Mouse (Mus musculus): ENCODE results near the gene Taf1. TPM values are rescaled to one million over a fixed set of nuclear protein-coding genes. Genes with fewer than 3 reads are reported as not detected.

The Taf1 gene
- total RNA-seq, 1 experiment, result 47.0 TPM

- peaks cover 1 to 12% of the 10 kb centered on the region in 2 experiments; a peak in 3 of 4 replicates for H3K4me1 ChIP-seq (ENCODE audit: control insufficient read depth in 2 of 2, insufficient read depth in 2 of 2, low read length in 2 of 2, poor library complexity in 1 of 2)
- H3K36me3 ChIP-seq (ENCODE audit: control insufficient read depth, insufficient read depth, low read length, poor library complexity, severe bottlenecking), result peaks cover 3% of the 10 kb centered on the region; the same call in 1 of the 2 replicates
- in situ Hi-C loops (cut with MboI; ENCODE audit: low sequenced_read_pairs in 2 of 2, unreplicated experiment in 2 of 2), result no loop called here
- no peak for DNase-seq (ENCODE audit: low read depth, low spot score)
- H3K4me3 ChIP-seq (ENCODE audit: insufficient read depth in 1 of 2, low read depth in 1 of 2, low read length in 2 of 2, poor library complexity in 1 of 2, severe bottlenecking in 1 of 2), result peak overlapping the region; percentile 84 to 88
- H3K27ac ChIP-seq (ENCODE audit: insufficient read depth, low read depth, low read length, poor library complexity, severe bottlenecking), result peak overlapping the region; percentile 88; the same call in 1 of the 2 replicates
- peak overlapping the region; percentile 91 for H3K9ac ChIP-seq (ENCODE audit: insufficient read depth, low read depth, low read length, poor library complexity, severe bottlenecking)
- H3K9me3 ChIP-seq (ENCODE audit: control insufficient read depth, insufficient read depth, low read depth, low read length), result no peaks in the 10 kb centered on the region
- TF ChIP-seq CHD2 (IDR thresholded peaks at IDR 0.05; ENCODE audit: low read depth, low read length) (no peak), HCFC1 (IDR thresholded peaks at IDR 0.05; ENCODE audit: borderline replicate concordance, insufficient read depth, low read length) (no peak), ZNF384 (IDR thresholded peaks at IDR 0.05; ENCODE audit: low read depth, low read length) (no peak), MAFK (IDR thresholded peaks at IDR 0.05; ENCODE audit: insufficient read depth, low read depth, low read length) (no peak)
Measured at GRCm38 (mm10) chrX:101641161-101641530, 108.6 kb downstream of the Taf1 start.

- Histone ChIP-seq H3K27ac (ENCODE audit: insufficient read depth, low read depth, low read length, poor library complexity, severe bottlenecking) (no peak overlapping the region), H3K9ac (ENCODE audit: insufficient read depth, low read depth, low read length, poor library complexity, severe bottlenecking) (no peak overlapping the region; the same call in 1 of the 2 replicates), H3K4me1 (ENCODE audit: control insufficient read depth in 2 of 2, insufficient read depth in 2 of 2, low read length in 2 of 2, poor library complexity in 1 of 2) (peaks cover 1 to 7% of the 10 kb centered on the region in 2 experiments; a peak in 2 of 4 replicates), H3K4me3 (ENCODE audit: insufficient read depth in 1 of 2, low read depth in 1 of 2, low read length in 2 of 2, poor library complexity in 1 of 2, severe bottlenecking in 1 of 2) (peak overlapping the region; percentile 53 to 84), H3K9me3 (ENCODE audit: control insufficient read depth, insufficient read depth, low read depth, low read length) (no peaks in the 10 kb centered on the region), H3K36me3 (ENCODE audit: control insufficient read depth, insufficient read depth, low read length, poor library complexity, severe bottlenecking) (peaks cover 3% of the 10 kb centered on the region; the same call in 1 of the 2 replicates)
- in situ Hi-C loops (cut with MboI; ENCODE audit: low sequenced_read_pairs in 2 of 2, unreplicated experiment in 2 of 2), result no loop called here
- DNase-seq (ENCODE audit: low read depth, low spot score), result no peak
- TF ChIP-seq MAFK (IDR thresholded peaks at IDR 0.05; ENCODE audit: insufficient read depth, low read depth, low read length) (no peak), CHD2 (IDR thresholded peaks at IDR 0.05; ENCODE audit: low read depth, low read length) (no peak), HCFC1 (IDR thresholded peaks at IDR 0.05; ENCODE audit: borderline replicate concordance, insufficient read depth, low read length) (no peak), ZNF384 (IDR thresholded peaks at IDR 0.05; ENCODE audit: low read depth, low read length) (no peak), ZC3H11A (IDR thresholded peaks at IDR 0.05; ENCODE audit: borderline replicate concordance, low read depth, low read length) (no peak)
Measured at GRCm38 (mm10) chrX:101642091-101642490, 109.6 kb downstream of the Taf1 start.

- no peak for DNase-seq (ENCODE audit: low read depth, low spot score)
- H3K4me3 ChIP-seq (ENCODE audit: insufficient read depth in 1 of 2, low read depth in 1 of 2, low read length in 2 of 2, poor library complexity in 1 of 2, severe bottlenecking in 1 of 2), result no peak overlapping the region
- no peak overlapping the region for H3K9ac ChIP-seq (ENCODE audit: insufficient read depth, low read depth, low read length, poor library complexity, severe bottlenecking)
- no peak overlapping the region for H3K27ac ChIP-seq (ENCODE audit: insufficient read depth, low read depth, low read length, poor library complexity, severe bottlenecking)
- H3K4me1 ChIP-seq (ENCODE audit: control insufficient read depth in 2 of 2, insufficient read depth in 2 of 2, low read length in 2 of 2, poor library complexity in 1 of 2), result 0 out of 4 replicates have a peak, but pooled peaks cover 0 to 2% of the 10 kb centered on the region in 2 experiments
- in situ Hi-C loops (cut with MboI; ENCODE audit: low sequenced_read_pairs in 2 of 2, unreplicated experiment in 2 of 2), result no loop called here
- TF ChIP-seq ZNF384 (IDR thresholded peaks at IDR 0.05; ENCODE audit: low read depth, low read length), result no peak
- no peak for TF ChIP-seq MAFK (IDR thresholded peaks at IDR 0.05; ENCODE audit: insufficient read depth, low read depth, low read length)
- TF ChIP-seq CHD2 (IDR thresholded peaks at IDR 0.05; ENCODE audit: low read depth, low read length), result no peak
- TF ChIP-seq HCFC1 (IDR thresholded peaks at IDR 0.05; ENCODE audit: borderline replicate concordance, insufficient read depth, low read length), result no peak
- no peak for TF ChIP-seq ZC3H11A (IDR thresholded peaks at IDR 0.05; ENCODE audit: borderline replicate concordance, low read depth, low read length)
- H3K36me3 ChIP-seq (ENCODE audit: control insufficient read depth, insufficient read depth, low read length, poor library complexity, severe bottlenecking), result peaks cover 3% of the 10 kb centered on the region; the same call in 1 of the 2 replicates
- H3K9me3 ChIP-seq (ENCODE audit: control insufficient read depth, insufficient read depth, low read depth, low read length), result no peaks in the 10 kb centered on the region
Measured at GRCm38 (mm10) chrX:101645286-101645685, 112.8 kb downstream of the Taf1 start.

- Histone ChIP-seq H3K36me3 (ENCODE audit: control insufficient read depth, insufficient read depth, low read length, poor library complexity, severe bottlenecking) (peaks cover 3% of the 10 kb centered on the region; the same call in 1 of the 2 replicates), H3K9ac (ENCODE audit: insufficient read depth, low read depth, low read length, poor library complexity, severe bottlenecking) (no peak overlapping the region), H3K9me3 (ENCODE audit: control insufficient read depth, insufficient read depth, low read depth, low read length) (no peaks in the 10 kb centered on the region), H3K4me1 (ENCODE audit: control insufficient read depth in 2 of 2, insufficient read depth in 2 of 2, low read length in 2 of 2, poor library complexity in 1 of 2) (0 out of 4 replicates have a peak, but pooled peaks cover 0 to 2% of the 10 kb centered on the region in 2 experiments), H3K27ac (ENCODE audit: insufficient read depth, low read depth, low read length, poor library complexity, severe bottlenecking) (no peak overlapping the region), H3K4me3 (ENCODE audit: insufficient read depth in 1 of 2, low read depth in 1 of 2, low read length in 2 of 2, poor library complexity in 1 of 2, severe bottlenecking in 1 of 2) (no peak overlapping the region)
- DNase-seq (ENCODE audit: low read depth, low spot score), result no peak
- no peak for TF ChIP-seq HCFC1 (IDR thresholded peaks at IDR 0.05; ENCODE audit: borderline replicate concordance, insufficient read depth, low read length)
- TF ChIP-seq ZC3H11A (IDR thresholded peaks at IDR 0.05; ENCODE audit: borderline replicate concordance, low read depth, low read length), result no peak
- no peak for TF ChIP-seq ZNF384 (IDR thresholded peaks at IDR 0.05; ENCODE audit: low read depth, low read length)
- no peak for TF ChIP-seq MAFK (IDR thresholded peaks at IDR 0.05; ENCODE audit: insufficient read depth, low read depth, low read length)
- TF ChIP-seq CHD2 (IDR thresholded peaks at IDR 0.05; ENCODE audit: low read depth, low read length), result no peak
- in situ Hi-C loops (cut with MboI; ENCODE audit: low sequenced_read_pairs in 2 of 2, unreplicated experiment in 2 of 2), result no loop called here
Measured at GRCm38 (mm10) chrX:101646621-101647020, 114.1 kb downstream of the Taf1 start.

Other genes starting within 250 kb of the Taf1 start
- gene Nlgn3, start 233.6 kb upstream of the Taf1 start, total RNA-seq (2012; rRNA removed), result 0.13 and 2.0 TPM in 2 replicates
- 6.3 and 16.9 TPM in 2 replicates for gene Gjb1, start 156.4 kb upstream of the Taf1 start, total RNA-seq (2012; rRNA removed)
- 53.9 and 62.5 TPM in 2 replicates for gene Zmym3, start 111.9 kb upstream of the Taf1 start, total RNA-seq (2012; rRNA removed)
- gene Nono, start 103.4 kb upstream of the Taf1 start, total RNA-seq (2012; rRNA removed), result 259 and 271 TPM in 2 replicates
- gene Itgb1bp2, start 83.6 kb upstream of the Taf1 start, total RNA-seq (2012; rRNA removed), result 2.2 and 2.8 TPM in 2 replicates
- gene Ogt, start 107.3 kb downstream of the Taf1 start, total RNA-seq (2012; rRNA removed), result 76.5 and 99.5 TPM in 2 replicates
- not detected in 2 replicates for gene Cxcr3, start 201.5 kb downstream of the Taf1 start, total RNA-seq (2012; rRNA removed)

Data from ES-E14 (cell line).